Mouse (Mus musculus): ENCODE measurements around the gene Jph3.

- TF ChIP-seq SIN3A (IDR thresholded peaks at IDR 0.05; ENCODE audit: low read length) (no peak), TBP (IDR thresholded peaks at IDR 0.05; ENCODE audit: low read depth, low read length) (no peak), POLR2AphosphoS2 (IDR thresholded peaks at IDR 0.05; ENCODE audit: low read length) (no peak), POLR2A (IDR thresholded peaks at IDR 0.05; ENCODE audit: control insufficient read depth in 1 of 2, insufficient read depth in 1 of 2, low read depth in 1 of 2, low read length in 2 of 2, poor library complexity in 1 of 2) (no peak), USF2 (IDR thresholded peaks at IDR 0.05; ENCODE audit: borderline replicate concordance in 1 of 2, insufficient read depth in 1 of 2, low read depth in 1 of 2, low read length in 2 of 2) (no peak), GABPA (IDR thresholded peaks at IDR 0.05; ENCODE audit: low read depth, low read length) (no peak), BHLHE40 (IDR thresholded peaks at IDR 0.05; ENCODE audit: borderline replicate concordance, low read depth, low read length) (no peak), CTCF (IDR thresholded peaks at IDR 0.05 in 2 of 3, conservative IDR thresholded peaks at IDR 0.05 in 1 of 3; ENCODE audit: control insufficient read depth in 1 of 3, insufficient read depth in 1 of 3, low read depth in 2 of 3, low read length in 3 of 3, poor library complexity in 1 of 3, severe bottlenecking in 1 of 3) (no peak), MYB (IDR thresholded peaks at IDR 0.05; ENCODE audit: low read depth, low read length) (no peak)
These were observed 4.8 kb downstream of the Jph3 start for GRCm38 (mm10) chr8:121734262-121734661.
